Mouse (Mus musculus) adrenal gland, postnatal 10 days (tissue): ENCODE results near the gene Bmpr1a. TPM values are rescaled to one million over a fixed set of nuclear protein-coding genes. Genes with fewer than 3 reads are reported as not detected.
"Not testable (repeated sequence)": the region's sequence is repeated elsewhere in the genome, so short reads cannot be mapped to it uniquely, and the experiment has no call there.

Experiments used
- DNase-seq: peaks from one replicate; pipeline ENCODE4 v3.0.0; 2021; ENCODE audit warnings: mixed read lengths
- total RNA-seq, 2 experiments: library from RNA; stranded (reverse); gene quantifications; 2 replicates each; pipeline ENCODE4 v1.2.3; 2021

Gene Bmpr1a
- total RNA-seq, 2 experiments from 2014 or later, result 50.2 to 55.3 TPM

DNA sequence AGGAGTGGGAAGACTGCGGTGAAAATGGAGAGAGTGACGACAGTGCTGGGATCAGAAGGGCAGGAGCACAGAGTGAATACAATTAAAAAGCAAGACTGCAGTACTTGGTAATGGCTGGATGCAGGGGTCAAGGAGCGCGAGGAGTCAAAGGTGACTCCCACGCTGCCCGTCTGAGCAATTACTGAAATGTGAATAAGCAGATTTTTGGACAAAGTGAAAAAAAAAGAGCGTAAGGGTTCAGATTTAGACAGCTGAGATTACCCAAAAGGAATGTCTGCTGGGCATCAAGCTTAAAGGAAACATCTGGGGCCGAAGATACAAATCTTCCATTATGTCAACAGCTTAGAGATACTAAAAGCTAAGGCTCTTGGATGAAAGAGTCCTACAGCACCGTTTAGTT, 53.3 kb downstream of the Bmpr1a start:
- DNase-seq, result peak; percentile 7

- DNase-seq, result no peak
Measured at GRCm38 (mm10) chr14:34448398-34448797, 54.7 kb downstream of the Bmpr1a start.

DNA sequence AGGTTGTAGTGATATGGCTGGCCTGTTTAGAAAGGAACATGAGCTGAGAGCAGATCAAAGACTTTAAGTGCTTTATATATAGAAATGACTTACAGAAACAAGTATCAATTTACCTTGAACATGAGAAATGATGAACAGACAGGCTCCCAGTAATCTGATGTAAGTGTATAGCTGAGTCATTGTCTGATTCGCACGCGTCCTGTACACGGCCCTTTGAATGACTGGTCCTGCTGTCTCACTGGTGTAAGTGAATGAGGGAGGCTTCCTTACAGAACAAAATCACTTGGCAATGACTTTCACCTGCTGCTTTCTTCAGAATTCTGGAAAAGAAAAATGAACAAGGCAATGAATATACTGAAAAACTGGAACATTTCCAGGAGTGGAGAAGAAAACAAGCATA, 55.5 kb downstream of the Bmpr1a start:
- no peak for DNase-seq

- DNase-seq, result no peak
Measured at GRCm38 (mm10) chr14:34446624-34447023, 56.5 kb downstream of the Bmpr1a start.

DNA sequence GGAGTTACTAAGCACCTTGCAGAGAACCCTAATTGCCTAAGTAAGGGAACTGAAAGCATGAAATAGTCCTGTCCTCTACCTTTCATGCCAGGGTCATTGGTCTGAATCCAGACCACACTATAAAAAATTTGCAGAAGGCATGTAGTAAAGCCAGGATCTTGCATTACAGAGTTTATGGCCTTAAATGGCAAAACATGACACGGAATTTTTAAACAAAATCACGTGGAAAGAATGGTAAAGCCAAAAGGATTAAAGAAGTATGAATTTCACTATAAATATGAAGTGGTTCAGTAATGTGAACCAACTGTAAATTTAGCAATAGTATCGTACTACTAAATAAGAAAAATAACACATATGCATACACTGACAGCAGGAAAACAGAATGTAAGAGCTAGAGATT, 57.8 kb downstream of the Bmpr1a start:
- peak; percentile 12 for DNase-seq

DNA sequence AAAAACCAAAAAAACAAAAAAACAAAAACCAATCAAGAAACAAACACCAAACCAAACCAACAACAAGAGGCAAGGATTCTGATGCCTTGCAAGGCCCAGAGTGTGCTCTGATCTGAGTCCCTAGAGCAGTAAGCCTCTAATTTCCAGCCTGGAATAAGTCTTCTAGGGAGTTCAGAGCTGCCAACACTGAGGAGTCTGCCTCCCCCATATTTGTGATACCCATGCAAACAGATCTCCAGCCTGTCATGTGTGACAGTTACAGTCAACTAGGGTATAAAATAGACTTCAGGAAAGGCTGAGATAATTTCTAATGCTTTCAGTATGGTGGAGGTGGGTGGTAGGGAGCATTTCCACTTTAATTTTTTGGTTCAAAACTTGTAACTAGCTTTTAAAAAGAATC, 58.2 kb downstream of the Bmpr1a start:
- no peak for DNase-seq

DNA sequence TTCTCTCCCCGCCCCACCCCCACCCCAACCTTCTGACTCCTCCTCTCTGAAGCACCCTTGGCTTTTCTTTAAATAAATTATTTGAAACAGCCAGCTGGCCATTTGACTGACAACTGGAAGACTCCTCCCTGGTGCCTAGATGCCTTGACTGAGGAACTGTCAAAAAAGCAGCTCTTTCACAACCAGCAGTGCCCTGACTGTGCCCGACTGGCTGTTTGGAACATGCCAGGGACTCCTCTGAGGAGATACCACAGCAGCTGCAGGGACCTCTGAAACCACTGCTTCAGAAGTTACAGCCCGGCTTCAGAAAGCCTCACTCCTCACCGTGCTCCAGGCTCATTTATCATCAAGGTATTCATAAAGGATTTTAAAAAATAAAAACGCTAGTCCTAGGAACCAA, 58.8 kb downstream of the Bmpr1a start:
- DNase-seq, result peak; percentile 11

DNA sequence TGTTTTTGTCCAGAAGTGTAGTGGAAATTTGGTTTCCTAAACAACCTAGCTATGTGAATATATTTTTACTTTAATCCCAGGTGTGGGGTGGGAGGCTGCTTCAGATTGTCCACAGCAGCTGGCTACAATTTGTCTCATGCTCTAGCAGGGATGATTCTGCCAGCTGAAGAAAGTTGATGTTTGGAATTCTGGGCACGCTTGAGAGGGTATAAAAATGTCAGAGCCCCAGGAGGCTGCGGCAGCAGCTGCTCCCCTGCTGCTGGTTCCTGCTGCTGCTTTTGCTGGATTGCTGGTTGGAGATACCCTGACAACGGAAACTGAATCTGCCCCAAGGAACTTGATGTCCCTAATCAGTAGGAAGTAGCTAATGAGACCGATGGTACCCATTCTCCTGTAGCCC, 60.6 kb downstream of the Bmpr1a start:
- DNase-seq, result no peak

DNA sequence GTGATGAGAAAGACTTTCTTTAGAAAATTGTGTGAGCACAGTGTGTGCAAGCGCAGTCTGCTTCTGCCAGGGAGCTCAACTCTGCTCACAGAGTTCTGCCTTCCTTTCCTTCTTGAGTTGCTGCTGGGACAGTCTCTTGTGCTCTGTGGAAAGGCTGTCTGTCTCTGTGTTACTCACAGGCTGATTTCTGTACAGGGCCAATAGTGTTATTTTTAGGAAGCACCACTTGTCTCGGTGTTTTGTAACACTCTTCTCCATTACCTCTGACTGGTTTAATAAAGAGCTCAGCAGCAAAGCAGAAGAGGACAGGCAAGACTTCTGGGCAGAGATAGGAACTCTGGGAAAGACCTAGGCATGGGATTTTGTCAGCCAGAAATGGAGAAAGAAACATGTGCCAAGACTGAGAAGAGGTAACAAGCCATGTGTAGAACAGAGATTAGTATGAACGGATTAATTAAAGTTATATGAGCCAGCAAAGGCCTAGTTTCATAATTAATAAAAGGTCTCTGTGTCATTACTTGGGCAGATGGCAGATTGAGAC, 62.5 kb downstream of the Bmpr1a start:
- no peak for DNase-seq

GRCm38 (mm10) chr14:34429069-34429468, 74.1 kb downstream of the Bmpr1a start:
- DNase-seq, result no peak

DNA sequence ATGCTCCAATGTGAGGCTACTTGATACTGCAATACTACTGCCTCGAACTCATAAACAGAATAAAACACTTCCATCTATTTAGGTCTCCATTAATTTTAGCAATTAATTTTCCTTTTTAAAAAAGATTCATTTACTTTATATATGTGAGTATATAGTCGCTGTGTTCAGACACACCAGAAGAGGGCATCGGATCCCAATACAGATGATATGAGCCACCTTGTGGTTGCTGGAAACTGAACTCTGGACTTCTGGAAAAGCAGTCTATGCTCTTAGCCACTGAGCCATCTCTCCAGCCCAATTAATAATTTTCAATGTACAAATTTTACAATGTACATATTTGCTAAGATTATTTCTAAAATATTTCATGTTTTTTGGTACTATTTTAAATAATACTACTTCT, 74.9 kb downstream of the Bmpr1a start:
- no peak for DNase-seq

GRCm38 (mm10) chr14:34421078-34421477, 82.1 kb downstream of the Bmpr1a start:
- DNase-seq, result no peak

DNA sequence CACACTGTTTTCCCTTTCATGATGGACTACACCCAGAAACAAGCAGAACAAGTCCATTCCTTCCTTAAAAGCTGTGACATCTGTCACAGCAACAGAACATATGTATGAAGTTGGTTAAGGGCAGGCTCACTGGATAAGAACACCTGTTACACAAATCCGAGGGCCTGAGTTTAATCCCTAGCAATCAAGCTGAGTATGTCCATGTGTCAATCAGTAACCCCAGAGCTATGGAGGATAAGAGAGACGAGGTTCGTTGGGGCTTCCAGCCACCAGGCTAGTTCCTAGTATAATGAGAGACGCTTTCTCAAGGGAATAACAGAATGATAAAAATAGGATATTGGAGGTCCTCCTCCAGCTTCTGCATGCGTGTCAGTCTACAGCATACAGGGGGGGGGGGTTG, 85.6 kb downstream of the Bmpr1a start:
- DNase-seq, result no peak

DNA sequence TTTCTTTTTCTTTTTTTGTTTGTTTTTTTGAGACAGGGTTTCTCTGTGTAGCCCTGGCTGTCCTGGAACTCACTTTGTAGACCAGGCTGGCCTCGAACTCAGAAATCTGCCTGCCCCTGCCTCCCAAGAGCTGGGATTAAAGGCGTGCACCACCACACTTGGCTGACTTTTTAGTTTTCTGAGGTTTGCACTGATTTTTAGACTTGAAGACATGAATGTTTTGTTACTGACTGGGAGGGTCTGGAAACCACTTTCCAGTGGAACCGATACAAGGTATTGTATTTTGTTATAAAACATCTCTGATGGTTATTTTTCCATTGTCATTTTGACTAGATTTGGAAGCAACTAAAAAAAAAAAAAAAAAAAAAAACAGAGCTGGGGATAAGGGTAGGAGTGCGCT, 86.2 kb downstream of the Bmpr1a start:
- DNase-seq, result not testable (repeated sequence)

GRCm38 (mm10) chr14:34412164-34412896, 90.8 kb downstream of the Bmpr1a start:
- DNase-seq, result no peak

- no peak for DNase-seq
Measured at GRCm38 (mm10) chr14:34410716-34411115, 92.4 kb downstream of the Bmpr1a start.

DNA sequence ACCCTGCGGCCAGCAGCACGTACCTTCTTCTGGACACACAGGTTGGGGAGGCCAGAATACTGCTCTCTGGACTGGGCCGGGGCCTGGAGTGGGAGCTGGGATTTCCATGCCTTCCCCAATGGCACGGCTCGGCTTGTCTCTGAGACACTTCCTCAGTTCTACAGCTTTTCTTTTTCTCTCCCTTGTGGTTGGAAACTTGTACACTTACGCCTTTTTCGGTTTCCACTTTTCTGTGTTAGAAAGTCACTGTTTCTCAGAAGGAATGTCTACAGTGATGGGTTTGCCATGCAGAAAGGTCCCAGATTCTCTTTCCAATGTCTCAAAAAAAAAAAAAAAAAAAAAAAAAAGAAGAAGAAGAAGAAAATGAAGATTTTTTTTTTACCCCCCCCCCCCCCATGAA, 99.7 kb downstream of the Bmpr1a start:
- no peak for DNase-seq

DNA sequence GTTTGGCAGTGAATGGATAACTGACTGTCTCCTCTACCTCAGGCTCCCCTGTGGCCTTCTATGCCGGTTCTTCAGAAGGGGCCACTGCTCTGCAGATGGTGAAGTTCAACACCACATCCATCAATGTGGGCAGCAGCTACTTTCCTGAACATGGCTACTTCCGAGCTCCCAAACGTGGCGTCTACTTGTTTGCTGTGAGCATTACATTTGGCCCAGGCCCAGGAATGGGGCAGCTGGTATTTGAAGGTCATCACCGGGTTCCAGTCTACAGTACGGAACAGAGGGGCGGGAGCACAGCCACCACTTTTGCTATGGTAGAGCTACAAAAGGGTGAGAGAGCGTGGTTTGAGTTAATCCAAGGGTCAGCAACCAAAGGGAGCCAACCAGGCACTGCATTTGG, 100.3 kb downstream of the Bmpr1a start:
- DNase-seq, result peak; percentile 60

GRCm38 (mm10) chr14:34401135-34401534, 102.0 kb downstream of the Bmpr1a start:
- DNase-seq, result peak; percentile 89

GRCm38 (mm10) chr14:34400021-34400420, 103.1 kb downstream of the Bmpr1a start:
- no peak for DNase-seq

DNA sequence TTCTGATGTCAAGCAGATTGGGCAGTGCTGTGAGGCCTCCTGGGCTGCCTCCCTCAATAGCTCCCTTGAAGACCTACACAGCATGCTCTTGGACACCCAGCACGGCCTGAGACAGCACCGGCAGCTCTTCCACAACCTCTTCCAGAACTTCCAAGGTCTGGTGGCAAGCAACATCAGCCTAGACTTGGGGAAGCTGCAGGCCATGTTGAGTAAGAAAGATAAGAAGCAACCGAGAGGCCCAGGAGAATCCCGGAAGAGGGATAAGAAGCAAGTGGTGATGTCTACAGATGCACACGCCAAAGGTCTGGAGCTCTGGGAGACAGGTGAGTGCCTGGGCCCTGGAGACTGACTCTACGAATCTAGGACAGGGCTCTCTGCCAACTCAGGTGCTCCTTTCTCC, 103.8 kb downstream of the Bmpr1a start:
- DNase-seq, result no peak

- DNase-seq, result no peak
Measured at GRCm38 (mm10) chr14:34398901-34399300, 104.2 kb downstream of the Bmpr1a start.

- peak; percentile 55 for DNase-seq
Measured at GRCm38 (mm10) chr14:34397871-34398270, 105.3 kb downstream of the Bmpr1a start.

DNA sequence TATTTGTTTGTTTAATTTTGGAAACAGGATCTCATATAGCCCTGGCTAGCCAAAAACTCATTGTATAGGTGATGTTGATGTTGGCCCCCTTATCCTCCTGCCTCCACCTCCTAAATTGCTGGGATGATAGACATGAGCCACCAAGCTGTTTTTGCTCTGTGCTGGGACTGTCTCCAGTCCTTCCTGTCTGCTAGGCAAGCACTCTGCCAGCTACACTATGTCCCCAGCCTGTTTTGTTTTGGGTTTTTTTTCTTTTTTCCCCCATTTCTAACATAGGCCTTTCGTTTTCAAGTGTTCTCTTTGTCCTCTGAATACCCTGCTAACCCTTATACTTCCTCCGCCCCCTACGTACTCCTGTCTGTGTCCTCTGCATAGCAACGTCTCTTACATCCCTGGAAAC, 109.8 kb downstream of the Bmpr1a start:
- DNase-seq, result no peak
